Mouse (Mus musculus) v-Abl transformed pro-B cells (cell line): ENCODE results near the gene Mrvi1.

Experiments used
- in situ Hi-C, 2 experiments: fragments of 400-800 bp; cut with MboI; formaldehyde crosslinking; loops; one replicate each; pipeline ENCODE4 v1.15.1; 2025; ENCODE audit not compliant: unreplicated experiment in 2 of 2

The Mrvi1 gene

DNA sequence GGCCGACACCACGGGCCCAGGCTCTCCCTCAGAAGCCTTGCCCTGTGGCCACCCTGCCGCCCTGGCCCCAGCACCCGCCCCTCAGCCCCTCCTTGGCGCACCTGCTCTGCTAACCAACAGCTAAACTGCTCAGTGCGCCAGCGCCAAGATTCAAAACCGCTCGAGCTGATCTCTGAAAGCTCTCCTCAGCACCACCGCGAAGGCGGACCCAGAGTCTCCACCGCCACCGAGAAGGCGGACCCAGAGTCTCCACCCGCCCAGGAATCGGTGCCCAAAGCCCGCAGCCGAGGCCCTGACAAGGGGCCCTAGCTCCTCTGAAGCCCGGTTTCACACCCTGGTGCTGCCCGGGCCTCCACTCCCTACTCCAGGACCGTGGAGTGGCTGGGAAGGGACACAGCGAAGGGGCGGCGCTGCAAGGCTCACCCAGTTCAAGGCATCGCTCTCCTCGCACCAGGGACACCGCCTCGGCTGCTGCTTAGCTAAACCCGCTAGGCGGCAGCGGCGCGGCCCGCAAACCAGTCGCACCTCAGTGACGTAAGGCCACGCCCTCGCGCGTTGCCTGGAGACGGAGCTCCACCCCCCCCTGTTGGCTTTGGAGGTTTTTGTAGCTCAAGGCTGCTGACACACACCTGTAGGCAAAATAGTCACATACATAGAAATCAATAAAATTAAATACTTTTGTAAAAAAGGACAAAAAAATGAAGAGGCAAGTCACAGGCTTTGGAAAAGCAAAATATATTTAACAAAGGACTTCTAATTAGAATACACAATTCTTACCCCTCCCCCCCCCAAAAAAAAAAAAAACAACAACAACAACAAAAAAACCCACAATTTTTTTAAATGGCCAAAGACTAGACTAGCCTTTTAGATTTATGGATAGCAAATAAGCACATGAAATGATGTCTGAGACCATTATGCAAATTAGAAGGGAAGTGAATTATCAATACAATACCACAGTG lies 138.1 kb downstream of the Mrvi1 start, which contains the start of gene Rnf141:
Rnf141 (minus strand) TSS at position 542 of the 959 bp plus-strand sequence.
- in situ Hi-C loops, result no loop called here

DNA sequence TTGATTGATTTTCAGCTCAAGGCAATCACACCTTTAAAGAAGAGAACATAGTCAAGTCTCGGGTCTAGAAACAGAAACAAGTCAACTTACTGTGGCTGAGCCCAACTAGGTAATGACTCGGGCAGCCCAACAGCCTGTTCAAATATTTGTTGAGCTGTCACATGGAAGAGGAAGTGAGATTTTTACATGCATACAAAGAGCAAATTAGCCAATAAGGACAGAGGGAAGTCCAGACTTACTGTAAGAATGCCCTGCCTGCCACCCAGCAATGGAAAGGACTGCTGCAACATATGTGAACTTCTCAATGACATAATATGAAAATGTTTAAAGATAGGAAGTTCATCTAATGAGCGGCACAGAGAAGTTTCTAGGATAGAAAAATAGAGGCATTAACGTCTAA lies 141.9 kb downstream of the Mrvi1 start:
- in situ Hi-C loops, result no loop called here

- in situ Hi-C loops, result no loop called here
Observed at GRCm38 (mm10) chr7:110834522-110834921, 147.7 kb downstream of the Mrvi1 start.

DNA sequence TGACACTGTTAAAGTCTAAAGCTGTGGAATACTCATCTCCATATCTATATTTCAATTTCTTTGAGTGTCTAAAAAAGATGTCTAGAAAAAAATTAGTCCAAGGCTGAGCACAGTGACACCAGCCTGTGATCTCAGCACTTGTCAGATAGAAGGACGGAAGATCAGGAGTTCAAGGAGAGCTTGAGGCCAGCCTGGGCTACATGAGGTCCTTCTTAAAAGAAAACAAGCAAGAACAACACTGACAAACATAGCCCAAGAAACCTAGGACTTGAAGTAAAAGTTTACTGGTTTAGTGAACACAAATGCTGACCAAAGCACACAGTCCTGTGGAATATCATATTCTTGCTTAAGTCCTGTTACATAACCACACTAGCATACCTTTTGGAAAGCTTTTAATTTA lies 148.2 kb downstream of the Mrvi1 start:
- in situ Hi-C loops, result no loop called here

DNA sequence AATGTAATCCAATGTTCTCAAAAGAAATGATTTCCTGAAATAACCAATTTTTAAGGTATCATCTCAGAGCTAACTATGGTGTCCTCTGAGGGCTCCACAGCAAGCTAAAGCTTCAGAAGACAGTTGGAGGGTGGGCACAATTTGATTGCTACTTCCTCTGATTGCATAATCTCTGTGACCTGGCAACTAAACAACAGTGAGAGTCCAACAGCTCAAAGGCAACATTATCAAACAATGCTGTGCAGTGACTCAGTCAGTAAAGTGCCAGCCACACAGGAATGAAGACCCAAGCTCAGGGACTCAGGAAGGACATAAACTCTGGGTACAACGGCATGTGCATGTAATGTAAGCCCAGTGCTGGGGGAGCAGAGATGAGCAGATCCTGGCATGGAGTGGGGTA lies 149.2 kb downstream of the Mrvi1 start:
- in situ Hi-C loops, result no loop called here

GRCm38 (mm10) chr7:110823995-110824953 lies 158.0 kb downstream of the Mrvi1 start:
- in situ Hi-C loops, result no loop called here

GRCm38 (mm10) chr7:110823593-110823992 lies 158.7 kb downstream of the Mrvi1 start:
- in situ Hi-C loops, result no loop called here

DNA sequence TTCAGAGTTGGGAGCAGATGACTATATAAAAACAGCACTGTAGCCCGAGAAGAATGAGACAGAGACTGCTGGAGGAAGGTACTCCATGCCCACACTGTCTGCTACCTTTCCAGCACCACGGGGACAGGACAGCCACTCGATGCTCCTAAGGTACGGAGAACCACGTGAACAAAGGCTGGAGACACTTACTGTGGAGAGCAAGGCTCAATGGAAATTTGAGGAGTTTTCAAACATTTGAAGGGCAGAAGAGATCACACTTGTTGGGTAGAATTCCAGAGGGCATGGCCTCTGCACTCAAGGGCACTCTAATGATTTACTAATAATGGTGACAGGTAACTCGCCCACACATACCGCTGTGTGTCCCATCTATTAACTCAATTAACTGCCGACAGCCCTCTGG lies 159.2 kb downstream of the Mrvi1 start:
- in situ Hi-C loops, result no loop called here

- in situ Hi-C loops, result no loop called here
Observed at GRCm38 (mm10) chr7:110822055-110822454, 160.2 kb downstream of the Mrvi1 start.

- in situ Hi-C loops, result no loop called here
Observed at GRCm38 (mm10) chr7:110821653-110822052, 160.6 kb downstream of the Mrvi1 start.

- in situ Hi-C loops, result no loop called here
Observed at GRCm38 (mm10) chr7:110821068-110821467, 161.2 kb downstream of the Mrvi1 start.

GRCm38 (mm10) chr7:110818787-110819350 lies 163.4 kb downstream of the Mrvi1 start:
- in situ Hi-C loops, result loop anchor here (5.0 kb wide), 2 partner anchors 108 to 198 kb away; no protein-coding TSS in a partner anchor
